Mouse (Mus musculus) left cerebral cortex, postnatal 25 days (tissue): ENCODE results near the gene Scn2a. TPM values are rescaled to one million over a fixed set of nuclear protein-coding genes. Genes with fewer than 3 reads are reported as not detected.
A peak's percentile ranks its signal among the peaks of the same experiment; 100 is the strongest.

ENCODE experiments used
- DNase-seq, 2 experiments: peaks; one replicate each; pipeline ENCODE4 v3.0.0; 2022; ENCODE audit warnings: low spot score in 2 of 2, mixed read lengths in 1 of 2
- intact Hi-C: fragments of 180-260 bp; cut with DNase I; formaldehyde crosslinking; loops from one replicate; pipeline ENCODE4 v1.15.1; 2025
- total RNA-seq, 2 experiments: library from RNA; stranded (reverse); gene quantifications; 2 replicates each; pipeline ENCODE4 v1.2.3; 2021

Gene Scn2a
- 100 to 1,000 TPM; 312 to 326 TPM for total RNA-seq

GRCm38 (mm10) chr2:65620556-65621166, at the start of gene Scn2a:
TSS of gene Scn2a (plus strand) at chr2:65620771.
- DNase-seq = peak; percentile 65 to 86
- intact Hi-C loops = loop anchor here (1.0 to 2.0 kb wide), 2 partner anchors 49 to 98 kb away; no protein-coding TSS in a partner anchor

GRCm38 (mm10) chr2:65587679-65588078, 32.9 kb upstream of the Scn2a start:
- intact Hi-C loops = no loop called here
- DNase-seq = peak; percentile 27 to 74

GRCm38 (mm10) chr2:65607813-65608212, 12.8 kb upstream of the Scn2a start:
- no peak for DNase-seq
- intact Hi-C loops = no loop called here

- DNase-seq = peak in 1 of 2 experiments; percentile 38
- intact Hi-C loops = loop anchor here (5.0 kb wide), 1 partner anchor 210 kb away; no protein-coding TSS in a partner anchor
Observed at GRCm38 (mm10) chr2:65611887-65612286, 8.7 kb upstream of the Scn2a start.

GRCm38 (mm10) chr2:65619781-65620180, 790 bp upstream of the Scn2a start:
- intact Hi-C loops = loop anchor here (1.0 to 2.0 kb wide), 2 partner anchors 50 to 99 kb away; no protein-coding TSS in a partner anchor
- no peak for DNase-seq

- intact Hi-C loops = loop anchor here (2.0 kb wide), 1 partner anchor 98 kb away; no protein-coding TSS in a partner anchor
- DNase-seq = peak; percentile 38 to 45
Observed at GRCm38 (mm10) chr2:65621254-65621653, 683 bp downstream of the Scn2a start.

- no peak for DNase-seq
- intact Hi-C loops = loop anchor here (2.0 kb wide), 1 partner anchor 97 kb away; no protein-coding TSS in a partner anchor
Observed at GRCm38 (mm10) chr2:65621838-65622237, 1.3 kb downstream of the Scn2a start.

GRCm38 (mm10) chr2:65652636-65653035, 32.1 kb downstream of the Scn2a start:
- intact Hi-C loops = no loop called here
- DNase-seq = no peak

GRCm38 (mm10) chr2:65657031-65657430, 36.5 kb downstream of the Scn2a start:
- no peak for DNase-seq
- intact Hi-C loops = no loop called here

- intact Hi-C loops = no loop called here
- DNase-seq = peak in 1 of 2 experiments; percentile 38
Observed at GRCm38 (mm10) chr2:65658430-65658829, 37.9 kb downstream of the Scn2a start.

- no peak for DNase-seq
- intact Hi-C loops = no loop called here
Observed at GRCm38 (mm10) chr2:65663892-65664291, 43.3 kb downstream of the Scn2a start.

- no peak for DNase-seq
- intact Hi-C loops = no loop called here
Observed at GRCm38 (mm10) chr2:65664481-65664880, 43.9 kb downstream of the Scn2a start.

GRCm38 (mm10) chr2:65665180-65665579, 44.6 kb downstream of the Scn2a start:
- DNase-seq = no peak
- intact Hi-C loops = no loop called here

GRCm38 (mm10) chr2:65667590-65668436, 47.2 kb downstream of the Scn2a start:
- DNase-seq = no peak
- intact Hi-C loops = no loop called here

- intact Hi-C loops = loop anchor here (1.0 kb wide), 1 partner anchor 48 kb away; the partner anchor contains the start of gene Scn2a
- peak; percentile 80 to 96 for DNase-seq
Observed at GRCm38 (mm10) chr2:65668437-65669135, 48.0 kb downstream of the Scn2a start.

GRCm38 (mm10) chr2:65669561-65669960, 49.0 kb downstream of the Scn2a start:
- DNase-seq = peak; percentile 38 to 53
- intact Hi-C loops = loop anchor here (1.0 kb wide), 1 partner anchor 49 kb away; the partner anchor contains the start of gene Scn2a

- intact Hi-C loops = no loop called here
- DNase-seq = peak; percentile 36 to 63
Observed at GRCm38 (mm10) chr2:65670153-65670817, 49.7 kb downstream of the Scn2a start.

GRCm38 (mm10) chr2:65679621-65680020, 59.0 kb downstream of the Scn2a start:
- intact Hi-C loops = no loop called here
- no peak for DNase-seq

GRCm38 (mm10) chr2:65685151-65685550, 64.6 kb downstream of the Scn2a start:
- intact Hi-C loops = no loop called here
- peak in 1 of 2 experiments; percentile 80 for DNase-seq
